Mouse (Mus musculus): Measurements from ENCODE around the gene Ssna1. TPM values are rescaled to one million over a fixed set of nuclear protein-coding genes. Genes with fewer than 3 reads are reported as not detected.

Ssna1 gene
- total RNA-seq, 1 experiment from 2014 or later, result 47.7 TPM

DNA sequence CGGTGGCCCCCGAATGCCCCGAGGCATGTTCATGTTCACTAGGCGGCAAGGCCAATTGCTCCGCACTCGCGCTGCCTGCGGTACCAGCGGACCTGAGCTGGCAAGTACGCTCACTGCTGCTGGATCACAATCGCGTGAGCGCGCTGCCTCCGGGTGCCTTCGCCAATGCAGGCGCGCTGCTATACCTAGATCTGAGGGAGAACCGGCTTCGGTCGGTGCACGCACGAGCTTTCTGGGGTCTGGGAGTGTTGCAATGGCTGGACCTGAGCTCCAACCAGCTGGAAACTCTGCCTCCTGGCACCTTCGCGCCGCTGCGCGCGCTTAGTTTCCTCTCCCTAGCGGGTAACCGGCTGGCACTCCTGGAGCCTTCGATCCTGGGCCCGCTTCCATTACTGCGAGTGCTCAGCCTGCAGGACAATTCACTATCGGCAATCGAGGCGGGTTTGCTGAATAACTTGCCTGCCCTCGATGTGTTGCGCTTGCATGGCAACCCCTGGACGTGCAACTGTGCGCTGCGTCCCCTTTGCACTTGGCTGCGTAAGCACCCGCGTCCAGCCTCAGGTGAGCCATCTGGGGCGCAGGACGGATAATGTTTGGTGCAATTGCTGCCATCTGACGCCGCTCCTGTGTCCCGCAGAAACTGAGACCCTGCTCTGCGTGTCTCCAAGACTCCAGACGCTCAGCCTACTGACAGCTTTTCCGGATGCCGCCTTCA lies 18.0 kb upstream of the Ssna1 start:
- DNase-seq, result peak; percentile 39

DNA sequence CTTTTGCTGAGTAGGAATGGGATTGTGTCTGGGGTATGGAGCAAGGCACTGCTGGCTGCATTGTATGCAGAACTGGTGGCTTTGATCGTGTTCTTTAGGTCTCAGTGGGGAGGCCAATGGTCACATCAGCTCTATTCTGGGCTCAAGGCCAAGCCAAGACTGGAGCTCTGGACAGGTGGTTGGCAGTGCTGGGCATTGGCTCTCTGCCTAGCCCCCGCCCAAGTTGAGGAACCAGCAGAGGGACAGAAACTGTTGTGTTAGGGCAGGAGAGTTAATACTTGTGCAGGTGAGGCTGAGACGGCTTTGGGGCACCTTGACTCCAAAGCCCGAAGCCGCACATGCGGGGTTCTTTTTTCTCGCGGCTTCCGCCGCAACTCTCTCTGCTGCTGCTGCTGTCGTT lies 17.4 kb upstream of the Ssna1 start, which contains the start of gene Lrrc26:
Lrrc26 (plus strand) TSS at position 265 of the 400 bp plus-strand sequence.
- no peak for DNase-seq

DNA sequence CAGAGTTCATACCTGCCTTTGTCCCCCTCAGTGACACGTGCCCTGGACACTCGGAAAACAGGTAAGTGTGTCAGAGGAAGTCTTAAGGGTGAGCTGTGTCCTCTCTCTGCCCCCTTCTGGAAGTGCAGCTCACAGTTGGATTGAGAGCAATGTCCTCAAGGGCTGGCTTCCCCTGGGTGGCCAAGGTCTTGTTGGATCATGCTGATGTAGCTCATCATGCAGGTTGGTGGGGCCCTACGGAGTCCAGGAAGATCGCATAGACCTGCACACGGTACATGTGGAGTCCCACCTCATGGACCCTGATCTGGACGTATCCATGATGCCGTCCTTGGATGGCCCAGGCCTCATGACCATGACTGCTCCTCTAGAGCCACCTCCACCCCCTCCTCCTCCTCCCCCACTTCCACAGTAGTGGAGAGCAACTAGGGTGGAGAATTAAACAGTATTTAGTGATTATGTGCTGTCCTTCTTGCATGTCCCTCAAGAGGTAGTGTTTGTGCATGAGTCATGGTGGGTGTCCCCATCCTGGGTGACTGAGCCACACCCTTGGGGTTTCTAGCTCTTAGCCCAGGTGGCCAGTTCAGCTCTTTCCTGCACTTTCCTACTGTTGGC lies 16.6 kb upstream of the Ssna1 start:
- DNase-seq, result no peak

- no peak for DNase-seq
These were observed 15.8 kb upstream of the Ssna1 start, which contains the start of gene Tmem210 for GRCm38 (mm10) chr2:25287927-25288649. Gene Tmem210 (plus strand): TSS chr2:25288145.

DNA sequence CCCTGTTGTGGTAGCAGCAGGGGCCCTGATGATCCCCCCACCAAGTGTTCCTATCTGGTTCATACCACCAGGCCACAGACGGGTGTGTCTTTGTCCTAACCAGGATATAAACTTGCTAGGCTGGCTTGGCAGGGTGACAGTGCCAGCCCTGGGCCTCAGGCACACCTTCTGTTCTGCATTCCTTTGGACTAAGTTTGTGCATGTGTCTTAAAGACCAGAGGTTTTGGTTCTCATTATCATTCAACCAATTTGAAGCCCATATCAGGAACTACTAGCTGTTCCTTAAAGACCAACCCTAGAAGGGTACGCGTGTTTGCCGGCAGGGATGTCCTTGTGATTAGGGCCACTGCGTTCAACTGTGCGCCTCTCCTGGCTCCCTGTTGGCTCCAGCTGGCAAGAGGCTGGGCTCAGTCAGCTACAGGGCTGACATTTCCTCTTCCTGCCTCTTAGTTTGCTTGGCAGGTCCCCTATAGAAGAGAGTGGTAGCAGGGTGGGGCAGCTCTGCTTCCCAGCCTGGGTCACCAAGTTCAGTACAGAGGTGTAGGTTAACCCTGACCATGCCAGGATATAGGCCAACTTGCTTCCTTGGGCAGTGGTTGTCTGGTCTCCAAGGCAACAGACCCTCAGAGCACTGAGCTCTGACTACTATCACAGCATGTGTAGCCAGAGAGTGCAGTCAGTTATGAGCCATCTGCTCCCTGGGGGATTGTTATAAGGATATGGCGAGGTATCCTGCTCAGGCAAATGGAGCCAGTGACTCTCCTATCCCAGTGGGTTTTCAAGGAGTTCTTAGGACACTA lies 14.8 kb upstream of the Ssna1 start:
- DNase-seq, result no peak

DNA sequence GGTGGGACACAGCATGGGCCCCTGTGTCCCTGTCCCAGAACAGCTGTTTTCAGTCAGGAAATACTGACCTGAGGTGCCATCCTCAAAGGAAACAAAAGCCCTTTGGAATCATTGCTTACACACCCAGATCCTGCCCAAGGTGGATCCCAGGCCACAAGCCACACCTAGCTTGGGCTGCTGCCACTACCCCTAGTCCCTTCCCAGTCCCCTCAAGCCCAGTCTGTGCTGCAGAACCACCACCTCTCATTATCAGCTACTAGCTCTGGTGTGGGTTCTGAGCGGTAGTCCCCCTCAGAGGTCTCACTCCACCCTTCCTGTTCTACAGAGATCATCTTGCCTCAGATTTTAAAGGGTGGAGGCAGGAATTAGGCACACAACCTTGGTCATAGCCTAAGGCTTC lies 14.1 kb upstream of the Ssna1 start:
- DNase-seq, result no peak

DNA sequence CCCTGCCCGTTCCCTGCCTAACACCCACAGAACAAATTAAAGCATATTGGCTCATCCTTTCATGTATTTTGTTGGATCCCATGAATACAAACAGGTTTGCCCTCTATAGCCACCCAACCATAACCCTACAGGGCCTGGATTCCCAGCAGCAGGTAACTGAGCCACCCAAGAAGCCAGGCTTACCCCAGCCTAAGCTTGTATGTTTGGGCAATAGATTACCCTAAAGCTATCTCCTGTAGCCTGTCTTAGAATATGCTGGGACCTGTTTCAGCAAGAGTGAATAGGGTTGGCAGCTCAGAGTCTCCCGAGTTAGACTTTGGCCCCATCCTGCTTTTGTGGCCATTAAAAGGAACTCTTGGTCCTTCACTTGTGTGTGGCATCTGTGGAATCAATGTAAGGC lies 13.3 kb upstream of the Ssna1 start:
- DNase-seq, result no peak

GRCm38 (mm10) chr2:25278928-25279882 lies 7.0 kb upstream of the Ssna1 start:
- peak; percentile 82 for DNase-seq

- DNase-seq, result no peak
These were observed 772 bp upstream of the Ssna1 start for GRCm38 (mm10) chr2:25273010-25273409.

- DNase-seq, result no peak
These were observed 277 bp upstream of the Ssna1 start for GRCm38 (mm10) chr2:25272515-25272914.

DNA sequence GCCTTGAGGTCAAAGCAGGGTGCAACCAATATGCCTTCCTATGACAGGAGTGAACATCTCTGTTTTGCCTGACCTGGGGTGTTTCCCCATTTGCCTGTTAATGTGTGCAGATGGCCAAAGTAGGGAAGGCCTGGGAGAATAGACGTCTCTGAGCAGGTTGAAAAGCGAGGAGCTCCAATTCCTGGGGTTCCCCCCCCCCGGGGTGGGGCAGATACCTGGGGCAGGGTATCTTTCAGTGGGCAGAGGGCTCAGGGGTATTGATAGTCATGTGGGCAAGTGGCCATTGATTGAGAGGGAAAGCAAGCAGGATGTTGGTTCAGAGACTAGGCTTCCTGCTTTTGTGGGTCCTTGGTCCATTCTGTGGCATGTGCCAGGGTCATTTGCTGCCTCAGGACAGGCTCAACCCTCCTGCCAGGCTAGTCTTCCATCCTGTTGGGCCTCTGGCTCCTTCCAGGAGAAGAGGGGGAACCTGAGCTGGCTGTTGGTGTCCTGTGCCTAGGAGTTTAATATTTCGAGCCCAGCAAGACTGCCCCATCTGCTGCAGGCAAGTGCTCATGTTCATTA lies 4.4 kb downstream of the Ssna1 start:
- no peak for DNase-seq

GRCm38 (mm10) chr2:25267241-25267640 lies 5.0 kb downstream of the Ssna1 start:
- no peak for DNase-seq

- peak; percentile 44 for DNase-seq
These were observed 5.5 kb downstream of the Ssna1 start for GRCm38 (mm10) chr2:25266720-25267119.

GRCm38 (mm10) chr2:25265897-25266656 lies 6.2 kb downstream of the Ssna1 start:
- no peak for DNase-seq

GRCm38 (mm10) chr2:25264851-25265250 lies 7.4 kb downstream of the Ssna1 start:
- DNase-seq, result no peak

GRCm38 (mm10) chr2:25264286-25264660 lies 8.0 kb downstream of the Ssna1 start:
- DNase-seq, result no peak

DNA sequence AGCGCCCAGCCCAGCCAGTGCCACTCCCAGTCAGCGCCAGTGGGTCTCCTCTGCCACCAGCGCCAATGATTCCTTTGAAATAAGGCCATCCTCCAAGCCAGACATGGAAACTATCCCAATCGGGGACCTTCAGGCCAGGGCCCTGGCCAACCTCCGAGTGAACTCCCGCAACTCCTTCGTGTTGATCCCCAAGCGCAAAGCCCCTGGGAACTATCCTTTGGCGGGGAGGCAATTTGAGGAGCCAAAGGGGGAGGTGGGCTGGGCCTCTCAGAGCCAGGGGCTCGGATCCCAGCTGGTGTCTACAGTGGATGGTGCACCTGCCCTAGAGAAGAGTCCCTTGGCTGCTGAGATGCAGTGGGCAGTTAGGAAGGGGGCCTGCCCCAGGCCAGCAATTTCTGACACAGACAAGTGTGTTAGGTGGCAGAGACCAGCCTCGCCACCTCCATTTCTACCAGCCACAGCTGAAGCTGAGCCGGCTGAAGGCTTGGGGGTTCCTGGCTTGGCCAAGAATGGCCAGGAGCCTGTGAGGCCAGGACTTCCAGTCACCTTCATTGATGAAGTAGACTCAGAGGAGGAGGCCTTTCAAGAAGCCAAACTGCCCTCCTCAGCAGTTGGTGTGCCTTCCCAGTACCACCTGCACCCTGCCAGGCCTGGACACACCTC lies 8.5 kb downstream of the Ssna1 start:
- no peak for DNase-seq

DNA sequence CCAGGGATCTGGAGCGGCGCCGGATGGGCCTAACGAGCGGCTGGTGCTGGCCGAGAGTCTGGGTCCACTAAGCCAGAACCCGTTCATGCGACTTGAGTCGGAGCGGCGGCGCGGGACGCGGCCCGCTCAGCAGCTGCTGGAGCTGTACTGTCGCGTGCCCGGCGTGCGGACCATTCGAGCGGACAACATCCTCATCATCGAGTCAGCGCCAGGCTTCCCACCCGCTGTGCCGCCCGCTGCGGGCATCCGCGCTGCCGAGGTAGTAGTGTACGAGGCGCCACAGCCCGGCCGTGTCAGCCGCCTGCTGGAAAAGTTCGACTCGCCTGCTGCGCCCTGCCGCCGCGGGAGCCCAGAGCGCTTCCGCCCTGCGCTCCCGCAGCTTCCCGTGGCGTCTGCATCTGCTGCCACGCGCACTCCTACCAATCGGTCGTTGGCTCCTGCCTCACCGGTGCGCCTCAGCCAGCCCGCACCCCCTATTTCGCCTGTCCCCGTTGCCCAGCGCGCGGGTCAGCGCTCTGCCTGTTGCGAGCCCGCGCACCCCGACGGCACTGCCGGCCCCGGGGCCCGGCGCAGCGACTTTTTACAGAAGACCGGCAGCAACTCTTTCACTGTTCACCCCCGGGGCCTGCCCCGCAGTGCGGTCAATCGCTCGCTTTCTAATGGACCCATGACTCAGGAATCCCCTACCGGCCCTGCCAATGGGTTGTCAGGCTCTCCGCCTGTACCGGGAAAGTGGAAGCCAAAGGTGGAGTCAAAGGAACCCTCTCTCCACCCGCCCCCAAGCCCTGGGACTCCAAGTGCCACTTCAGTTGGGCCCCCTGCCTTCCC lies 9.2 kb downstream of the Ssna1 start:
- DNase-seq, result peak; percentile 50
